Mouse (Mus musculus): ENCODE data around the gene Dok7. TPM values are rescaled to one million over a fixed set of nuclear protein-coding genes. Genes with fewer than 3 reads are reported as not detected.

Gene Dok7
- polyA plus RNA-seq, 1 experiment from 2014 or later = 0.06 TPM

GRCm38 (mm10) chr5:35132278-35132980, 75.9 kb downstream of the Dok7 start:
- TF ChIP-seq EP300 (IDR thresholded peaks at IDR 0.05; ENCODE audit: low read depth) = no peak
- no peak for TF ChIP-seq CTCF (IDR thresholded peaks at IDR 0.05; ENCODE audit: low read depth)
- Histone ChIP-seq H3K4me2 (ENCODE audit: low read depth, low read length) (no peak overlapping the region), H3K9me3 (ENCODE audit: low read length) (no peaks in the 10 kb centered on the region), H3K36me3 (replicated peaks; ENCODE audit: insufficient read depth, low read length) (no peaks in the 10 kb centered on the region), H3K4me1 (ENCODE audit: insufficient read depth) (no peaks in the 10 kb centered on the region), H3K4me3 (ENCODE audit: low read depth, low read length) (no peak overlapping the region), H3K27ac (ENCODE audit: low read depth) (no peak overlapping the region), H3K9ac (replicated peaks) (no peak overlapping the region), H3K27me3 (ENCODE audit: insufficient read depth, low read length) (no peaks in the 10 kb centered on the region)
- WGBS (ENCODE audit: insufficient replicate concordance) = 83% methylated on average over 9 of the region's 9 CpGs
- no peak for DNase-seq
- no peak for ATAC-seq

- Histone ChIP-seq H3K4me1 (ENCODE audit: insufficient read depth) (no peaks in the 10 kb centered on the region), H3K4me3 (ENCODE audit: low read depth, low read length) (no peak overlapping the region), H3K27me3 (ENCODE audit: insufficient read depth, low read length) (no peaks in the 10 kb centered on the region), H3K36me3 (replicated peaks; ENCODE audit: insufficient read depth, low read length) (no peaks in the 10 kb centered on the region), H3K27ac (ENCODE audit: low read depth) (no peak overlapping the region), H3K9me3 (ENCODE audit: low read length) (no peaks in the 10 kb centered on the region), H3K9ac (replicated peaks) (no peak overlapping the region), H3K4me2 (ENCODE audit: low read depth, low read length) (no peak overlapping the region)
- TF ChIP-seq EP300 (IDR thresholded peaks at IDR 0.05; ENCODE audit: low read depth) (no peak), CTCF (IDR thresholded peaks at IDR 0.05; ENCODE audit: low read depth) (no peak)
- WGBS (ENCODE audit: insufficient replicate concordance) = 69% methylated on average over 4 of the region's 4 CpGs
- ATAC-seq (no peak), DNase-seq (no peak)
Observed at GRCm38 (mm10) chr5:35133468-35133867, 76.9 kb downstream of the Dok7 start.

- no peak overlapping the region for H3K9ac ChIP-seq (replicated peaks)
- no peak overlapping the region for H3K27ac ChIP-seq (ENCODE audit: low read depth)
- no peak overlapping the region for H3K4me3 ChIP-seq (ENCODE audit: low read depth, low read length)
- H3K9me3 ChIP-seq (ENCODE audit: low read length) = no peaks in the 10 kb centered on the region
- H3K36me3 ChIP-seq (replicated peaks; ENCODE audit: insufficient read depth, low read length) = no peaks in the 10 kb centered on the region
- no peak overlapping the region for H3K4me2 ChIP-seq (ENCODE audit: low read depth, low read length)
- ATAC-seq = no peak
- TF ChIP-seq EP300 (IDR thresholded peaks at IDR 0.05; ENCODE audit: low read depth) (no peak), CTCF (IDR thresholded peaks at IDR 0.05; ENCODE audit: low read depth) (no peak)
- 67% methylated on average over 3 of the region's 3 CpGs for WGBS (ENCODE audit: insufficient replicate concordance)
- H3K27me3 ChIP-seq (ENCODE audit: insufficient read depth, low read length) = no peaks in the 10 kb centered on the region
- DNase-seq = no peak
- no peaks in the 10 kb centered on the region for H3K4me1 ChIP-seq (ENCODE audit: insufficient read depth)
Observed at GRCm38 (mm10) chr5:35134286-35134685, 77.7 kb downstream of the Dok7 start.

DNA sequence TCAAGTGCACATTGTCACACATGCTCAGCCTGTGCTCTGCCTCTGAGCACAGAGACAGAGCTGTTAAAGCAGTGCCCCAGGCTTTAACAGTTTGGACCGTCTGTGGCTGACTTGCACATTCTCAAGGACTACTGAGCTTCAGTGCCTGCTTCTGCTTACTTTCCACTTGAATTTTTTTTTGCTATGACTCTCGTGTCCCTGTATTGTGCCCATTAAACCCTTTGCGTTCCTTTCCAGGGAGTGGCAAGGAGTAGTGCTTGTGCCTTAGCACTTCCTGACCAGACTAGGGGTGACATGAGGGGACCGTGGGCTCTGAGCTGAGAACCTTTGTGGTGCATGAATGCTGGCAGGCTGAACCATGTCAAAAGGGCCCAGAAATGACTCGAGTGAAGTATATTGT, 79.3 kb downstream of the Dok7 start:
- ATAC-seq (no peak), DNase-seq (no peak)
- H3K4me3 ChIP-seq (ENCODE audit: low read depth, low read length) = no peak overlapping the region
- no peaks in the 10 kb centered on the region for H3K9me3 ChIP-seq (ENCODE audit: low read length)
- H3K4me1 ChIP-seq (ENCODE audit: insufficient read depth) = no peaks in the 10 kb centered on the region
- no peak for TF ChIP-seq EP300 (IDR thresholded peaks at IDR 0.05; ENCODE audit: low read depth)
- no peak for TF ChIP-seq CTCF (IDR thresholded peaks at IDR 0.05; ENCODE audit: low read depth)
- no peak overlapping the region for H3K9ac ChIP-seq (replicated peaks)
- no peak overlapping the region for H3K27ac ChIP-seq (ENCODE audit: low read depth)
- H3K4me2 ChIP-seq (ENCODE audit: low read depth, low read length) = no peak overlapping the region
- H3K36me3 ChIP-seq (replicated peaks; ENCODE audit: insufficient read depth, low read length) = no peaks in the 10 kb centered on the region
- no peaks in the 10 kb centered on the region for H3K27me3 ChIP-seq (ENCODE audit: insufficient read depth, low read length)
- WGBS (ENCODE audit: insufficient replicate concordance) = 61% methylated on average over 5 of the region's 5 CpGs

Small RNAs within 50 kb of the gene (microRNA-seq; reads per million reads assigned to microRNA genes)
- gene Mir3097 = 2.0 reads per million

Other genes with a start within 250 kb of the Dok7 start
- gene Msantd1, start 148.8 kb upstream of the Dok7 start, polyA plus RNA-seq (2015; fragmentation: Nextera tagmentation; extraction: Ambion mirVana) = 0.05 and 0.22 TPM in 2 replicates
- 6.9 and 7.3 TPM in 2 replicates for gene Rgs12, start 107.3 kb upstream of the Dok7 start, polyA plus RNA-seq (2015; fragmentation: Nextera tagmentation; extraction: Ambion mirVana)
- 285 and 304 TPM in 2 replicates for gene Hgfac, start 15.3 kb upstream of the Dok7 start, polyA plus RNA-seq (2015; fragmentation: Nextera tagmentation; extraction: Ambion mirVana)
- gene Lrpap1, start 49.0 kb downstream of the Dok7 start, polyA plus RNA-seq (2015; fragmentation: Nextera tagmentation; extraction: Ambion mirVana) = 48.8 and 56.4 TPM in 2 replicates
- gene Adra2c, start 221.6 kb downstream of the Dok7 start, polyA plus RNA-seq (2015; fragmentation: Nextera tagmentation; extraction: Ambion mirVana) = not detected in 2 replicates

Data from liver, postnatal 0 days (tissue).